Mouse (Mus musculus) brain, embryonic 14.5 days (tissue): ENCODE results near the gene Slc25a45. TPM values are rescaled to one million over a fixed set of nuclear protein-coding genes. Genes with fewer than 3 reads are reported as not detected.
A peak's percentile ranks its signal among the peaks of the same experiment; 100 is the strongest.

Experiments used
- DNase-seq: peaks from one replicate; pipeline ENCODE4 v3.0.0-alpha.2; 2011; ENCODE audit warnings: low read depth
- CTCF ChIP-seq: fragments of 200-500 bp; IDR thresholded peaks from 2 replicates; pipeline ENCODE4 v1.5.1; 2012; ENCODE audit warnings: inconsistent platforms, mild to moderate bottlenecking, moderate library complexity, borderline replicate concordance; ENCODE audit not compliant: insufficient read depth, insufficient read length; ENCODE audit errors: extremely low read depth
- POLR2A ChIP-seq: fragments of 200-500 bp; IDR thresholded peaks from 2 replicates; pipeline ENCODE4 v1.6.1; 2012; ENCODE audit warnings: mild to moderate bottlenecking, inconsistent platforms, borderline replicate concordance; ENCODE audit not compliant: poor library complexity, insufficient read depth, insufficient read length, severe bottlenecking; ENCODE audit errors: extremely low read depth
- polyA plus RNA-seq: library from polyadenylated mRNA; depleted of rRNA; stranded (reverse); fragments of >200 nt; gene quantifications from 2 replicates; pipeline ENCODE4 v1.2.3, GENCODE M21; 2012

The Slc25a45 gene
- polyA plus RNA-seq, 1 experiment = 2.6 TPM

- no peak for DNase-seq
- no peak for TF ChIP-seq CTCF
- TF ChIP-seq POLR2A = no peak
Measured at GRCm38 (mm10) chr19:5887234-5887815, 9.7 kb downstream of the Slc25a45 start.

GRCm38 (mm10) chr19:5889211-5889610 is 11.6 kb downstream of the Slc25a45 start:
- no peak for DNase-seq
- TF ChIP-seq CTCF (no peak), POLR2A (no peak)

GRCm38 (mm10) chr19:5891521-5892258 is 14.1 kb downstream of the Slc25a45 start:
- DNase-seq = no peak
- no peak for TF ChIP-seq CTCF
- no peak for TF ChIP-seq POLR2A

GRCm38 (mm10) chr19:5892262-5892661 is 14.7 kb downstream of the Slc25a45 start:
- DNase-seq = no peak
- no peak for TF ChIP-seq CTCF
- no peak for TF ChIP-seq POLR2A

- DNase-seq = no peak
- TF ChIP-seq POLR2A = no peak
- TF ChIP-seq CTCF = no peak
Measured at GRCm38 (mm10) chr19:5892735-5893134, 15.1 kb downstream of the Slc25a45 start.

GRCm38 (mm10) chr19:5893282-5894001 is 15.8 kb downstream of the Slc25a45 start:
- TF ChIP-seq POLR2A (no peak), CTCF (no peak)
- DNase-seq = no peak

GRCm38 (mm10) chr19:5894002-5894678 is 16.5 kb downstream of the Slc25a45 start, which contains the start of gene Tigd3:
TSS of gene Tigd3 (minus strand) at chr19:5894149.
- peak; percentile 99 for DNase-seq
- TF ChIP-seq POLR2A (peak; percentile 98), CTCF (no peak)

- DNase-seq = no peak
- TF ChIP-seq CTCF = no peak
- no peak for TF ChIP-seq POLR2A
Measured at GRCm38 (mm10) chr19:5907275-5907674, 29.7 kb downstream of the Slc25a45 start.

GRCm38 (mm10) chr19:5910221-5910620 is 32.6 kb downstream of the Slc25a45 start:
- TF ChIP-seq CTCF (no peak), POLR2A (no peak)
- DNase-seq = peak; percentile 53

GRCm38 (mm10) chr19:5911430-5912102 is 34.0 kb downstream of the Slc25a45 start:
- TF ChIP-seq CTCF = no peak
- TF ChIP-seq POLR2A = no peak

More at GRCm38 (mm10) chr19:5911430-5912102, 34.0 kb downstream of the Slc25a45 start:
- peak; percentile 27 for DNase-seq
